Mouse (Mus musculus) midbrain, embryonic 11.5 days (tissue): ENCODE measurements around the gene Kifap3. TPM values are rescaled to one million over a fixed set of nuclear protein-coding genes. Genes with fewer than 3 reads are reported as not detected.
"Not testable (repeated sequence)": the region's sequence is repeated elsewhere in the genome, so short reads cannot be mapped to it uniquely, and the experiment has no call there.

Source experiments
- ATAC-seq: fragments of 200-750 bp; cut with Nextera tagmentation; 2 replicates; pipeline ENCODE4 v1.8.0; 2017; ENCODE audit warnings: moderate TSS enrichment, moderate library complexity; ENCODE audit not compliant: low FRiP score
- DNase-seq: peaks from one replicate; pipeline ENCODE4 v3.0.0; 2015; ENCODE audit warnings: low spot score; ENCODE audit errors: missing footprints
- H3K27ac ChIP-seq: fragments of 300-500 bp; sonication (generic); 2 replicates; pipeline ENCODE4 v1.5.1; 2014; ENCODE audit warnings: low read depth, low read length
- H3K27me3 ChIP-seq: fragments of 300-500 bp; sonication (generic); 2 replicates; pipeline ENCODE4 v1.6.1; 2014; ENCODE audit warnings: mild to moderate bottlenecking, low read length, moderate library complexity, mixed read lengths; ENCODE audit not compliant: control insufficient read depth, insufficient read depth
- H3K36me3 ChIP-seq: fragments of 300-500 bp; sonication (generic); 2 replicates; pipeline ENCODE4 v1.6.1; 2014; ENCODE audit warnings: mild to moderate bottlenecking, low read length, moderate library complexity, mixed read lengths; ENCODE audit not compliant: control insufficient read depth, insufficient read depth
- H3K4me1 ChIP-seq: fragments of 300-500 bp; sonication (generic); 2 replicates; pipeline ENCODE4 v1.6.1; 2014; ENCODE audit warnings: low read length; ENCODE audit not compliant: control insufficient read depth, insufficient read depth
- H3K4me2 ChIP-seq: fragments of 300-500 bp; sonication (generic); 2 replicates; pipeline ENCODE4 v1.6.1; 2014; ENCODE audit warnings: mild to moderate bottlenecking, moderate library complexity
- H3K4me3 ChIP-seq: fragments of 300-500 bp; sonication (generic); 2 replicates; pipeline ENCODE4 v1.5.1; 2014; ENCODE audit warnings: low read depth, low read length
- H3K9ac ChIP-seq: fragments of 300-500 bp; sonication (generic); 2 replicates; pipeline ENCODE4 v1.6.1; 2014; ENCODE audit warnings: low read length
- H3K9me3 ChIP-seq: fragments of 300-500 bp; sonication (generic); 2 replicates; pipeline ENCODE4 v1.6.1; 2016; ENCODE audit warnings: low read length; ENCODE audit not compliant: control insufficient read depth
- WGBS: fragments of 180-500 bp; shearing (Covaris S2); extraction: QIAGEN DNeasy Blood & Tissue Kit; methylation state at CpG from one replicate; pipeline ENCODE4 v1.1.7; 2014; 5-methylcytosine and 5-hydroxymethylcytosine counted together
- polyA plus RNA-seq: library from polyadenylated mRNA; unstranded; fragments of >200 nt; fragmentation: Nextera tagmentation; extraction: Ambion mirVana; gene quantifications from 2 replicates; pipeline ENCODE4 v1.2.1, GENCODE M21; 2014

Gene Kifap3
- polyA plus RNA-seq, 1 experiment from 2014 or later = 55.8 TPM

DNA sequence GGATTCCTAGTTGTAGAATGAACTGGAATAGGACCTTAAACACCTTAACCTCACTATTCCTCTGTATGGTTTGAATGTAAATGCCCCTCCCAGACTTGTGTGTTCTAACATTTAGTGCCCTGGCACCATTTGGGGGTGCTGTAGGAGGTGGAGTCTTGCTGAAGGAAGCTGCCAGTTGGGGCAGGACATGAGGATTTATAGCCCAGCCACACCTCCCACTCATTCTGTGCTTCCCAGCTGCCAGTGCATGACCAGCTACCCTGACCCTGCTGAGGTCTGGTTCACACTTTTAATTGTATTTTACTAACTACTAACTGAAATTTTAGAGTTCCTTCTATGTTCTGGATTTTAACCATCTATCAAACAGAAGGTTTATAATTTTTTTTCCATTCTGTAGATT lies 50.1 kb downstream of the Kifap3 start:
- Histone ChIP-seq H3K9me3 (no peaks in the 10 kb centered on the region), H3K4me3 (no peak overlapping the region), H3K9ac (no peak overlapping the region), H3K27me3 (no peaks in the 10 kb centered on the region), H3K4me2 (no peak overlapping the region), H3K27ac (no peak overlapping the region), H3K36me3 (no peaks in the 10 kb centered on the region), H3K4me1 (no peaks in the 10 kb centered on the region)
- peak; percentile 8 for DNase-seq
- no peak for ATAC-seq

- no peaks in the 10 kb centered on the region for H3K27me3 ChIP-seq
- no peaks in the 10 kb centered on the region for H3K36me3 ChIP-seq
- H3K4me1 ChIP-seq = no peaks in the 10 kb centered on the region
- ATAC-seq (no peak), DNase-seq (no peak)
- H3K9ac ChIP-seq = no peak overlapping the region
- H3K4me3 ChIP-seq = no peak overlapping the region
- no peak overlapping the region for H3K4me2 ChIP-seq
- WGBS = 73% methylated on average over 1 of the region's 1 CpGs
- no peak overlapping the region for H3K27ac ChIP-seq
- H3K9me3 ChIP-seq = no peaks in the 10 kb centered on the region
Observed at GRCm38 (mm10) chr1:163834066-163834465, 54.7 kb downstream of the Kifap3 start.

GRCm38 (mm10) chr1:163835062-163835461 lies 55.7 kb downstream of the Kifap3 start:
- WGBS = 90% methylated on average over 2 of the region's 2 CpGs
- H3K27me3 ChIP-seq = no peaks in the 10 kb centered on the region

GRCm38 (mm10) chr1:163838482-163838881 lies 59.1 kb downstream of the Kifap3 start:
- not testable (repeated sequence) for H3K36me3 ChIP-seq, H3K27ac ChIP-seq, H3K27me3 ChIP-seq, DNase-seq, H3K4me2 ChIP-seq, H3K4me1 ChIP-seq, ATAC-seq, H3K9me3 ChIP-seq, H3K9ac ChIP-seq, H3K4me3 ChIP-seq
- 88% methylated on average over 3 of the region's 3 CpGs for WGBS

More at GRCm38 (mm10) chr1:163835062-163835461, 55.7 kb downstream of the Kifap3 start:
- H3K27ac ChIP-seq = no peak overlapping the region
- DNase-seq = no peak
- H3K4me1 ChIP-seq = no peaks in the 10 kb centered on the region
- no peak overlapping the region for H3K4me3 ChIP-seq
- no peaks in the 10 kb centered on the region for H3K9me3 ChIP-seq
- H3K9ac ChIP-seq = no peak overlapping the region
- H3K36me3 ChIP-seq = no peaks in the 10 kb centered on the region
- no peak for ATAC-seq
- no peak overlapping the region for H3K4me2 ChIP-seq

DNA sequence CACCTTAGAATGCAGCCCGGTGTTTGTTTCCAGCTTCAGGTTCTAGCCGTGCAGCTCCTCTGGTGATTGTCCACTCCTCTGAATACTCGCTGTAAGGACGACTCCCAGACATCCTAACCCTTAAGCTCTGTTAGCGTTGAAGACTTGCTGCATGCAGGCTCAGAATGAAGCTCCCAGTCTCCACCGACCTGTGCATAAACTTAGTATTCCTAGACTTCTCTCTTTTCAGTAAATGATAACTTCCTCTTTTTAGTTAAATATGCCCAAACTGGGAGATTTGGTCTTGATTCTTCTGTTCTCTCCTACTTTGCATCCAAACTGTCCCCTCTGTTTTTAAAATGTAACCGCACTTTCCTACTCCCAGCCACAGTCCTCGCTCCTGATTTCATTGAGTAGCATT lies 61.2 kb downstream of the Kifap3 start:
- Histone ChIP-seq H3K4me3 (no peak overlapping the region), H3K4me1 (no peaks in the 10 kb centered on the region), H3K4me2 (no peak overlapping the region), H3K9ac (no peak overlapping the region), H3K27ac (no peak overlapping the region), H3K36me3 (no peaks in the 10 kb centered on the region), H3K9me3 (no peaks in the 10 kb centered on the region), H3K27me3 (no peaks in the 10 kb centered on the region)
- WGBS = 93% methylated on average over 8 of the region's 8 CpGs
- DNase-seq (no peak), ATAC-seq (no peak)

- H3K4me2 ChIP-seq = no peak overlapping the region
- no peaks in the 10 kb centered on the region for H3K4me1 ChIP-seq
- H3K27ac ChIP-seq = no peak overlapping the region
- H3K9ac ChIP-seq = no peak overlapping the region
- no peak overlapping the region for H3K4me3 ChIP-seq
- 68% methylated on average over 2 of the region's 2 CpGs for WGBS
- ATAC-seq (peak; percentile 30; the same call in 1 of the 2 replicates), DNase-seq (no peak)
- no peaks in the 10 kb centered on the region for H3K36me3 ChIP-seq
- no peaks in the 10 kb centered on the region for H3K9me3 ChIP-seq
- no peaks in the 10 kb centered on the region for H3K27me3 ChIP-seq
Observed at GRCm38 (mm10) chr1:163842238-163842637, 62.9 kb downstream of the Kifap3 start.

DNA sequence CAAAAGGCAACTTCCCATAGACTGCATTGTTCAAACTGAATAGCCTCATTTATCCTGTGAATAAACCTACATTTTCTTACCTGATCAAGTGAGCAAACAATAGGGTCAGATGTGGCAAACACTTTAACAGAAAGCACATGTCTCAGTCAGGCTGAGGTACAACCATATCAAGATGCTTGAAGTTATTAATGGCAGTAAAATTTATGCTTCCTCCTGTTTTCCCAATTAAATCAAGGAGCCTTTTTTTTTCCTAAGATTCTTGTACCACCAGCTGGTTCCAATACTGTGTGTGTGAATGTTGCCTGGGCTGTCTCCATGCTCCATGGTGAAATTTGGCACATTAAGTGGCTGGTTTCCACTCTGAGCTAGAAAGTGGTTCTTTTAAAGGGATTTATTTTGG lies 64.5 kb downstream of the Kifap3 start:
- H3K27me3 ChIP-seq = no peaks in the 10 kb centered on the region
- no peak overlapping the region for H3K4me3 ChIP-seq
- DNase-seq (no peak), ATAC-seq (no peak)
- H3K4me2 ChIP-seq = no peak overlapping the region
- no peaks in the 10 kb centered on the region for H3K4me1 ChIP-seq
- no peak overlapping the region for H3K9ac ChIP-seq
- no peaks in the 10 kb centered on the region for H3K9me3 ChIP-seq
- peaks cover 3% of the 10 kb centered on the region; the same call in 1 of the 2 replicates for H3K36me3 ChIP-seq
- no peak overlapping the region for H3K27ac ChIP-seq

GRCm38 (mm10) chr1:163852884-163853560 lies 73.6 kb downstream of the Kifap3 start:
- WGBS = 81% methylated on average over 5 of the region's 5 CpGs
- no peaks in the 10 kb centered on the region for H3K27me3 ChIP-seq
- no peaks in the 10 kb centered on the region for H3K9me3 ChIP-seq
- ATAC-seq (no peak), DNase-seq (no peak)
- no peak overlapping the region for H3K9ac ChIP-seq
- peaks cover 9% of the 10 kb centered on the region; the same call in 1 of the 2 replicates for H3K36me3 ChIP-seq
- H3K4me2 ChIP-seq = no peak overlapping the region
- H3K27ac ChIP-seq = no peak overlapping the region
- H3K4me1 ChIP-seq = no peaks in the 10 kb centered on the region
- no peak overlapping the region for H3K4me3 ChIP-seq

DNA sequence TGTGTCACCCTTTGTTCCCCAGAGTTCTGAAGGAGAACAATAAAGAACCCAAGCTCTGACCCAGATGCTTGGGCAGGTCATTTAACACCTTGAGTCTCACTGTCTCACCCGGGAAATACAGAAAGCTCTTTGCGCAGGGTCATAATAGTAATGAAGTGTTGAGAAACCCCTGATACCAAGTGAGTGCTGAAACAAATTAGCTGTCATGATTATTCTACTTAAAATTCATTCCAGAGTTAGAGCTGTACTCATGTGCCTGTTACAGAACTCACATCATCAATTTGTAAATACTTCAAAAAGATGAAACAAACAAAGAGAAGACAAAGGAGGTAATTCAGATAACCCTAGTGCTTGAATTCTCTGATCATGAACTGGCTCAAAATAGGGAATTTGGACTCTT lies 79.0 kb downstream of the Kifap3 start:
- Histone ChIP-seq H3K9ac (no peak overlapping the region), H3K4me2 (no peak overlapping the region), H3K9me3 (no peaks in the 10 kb centered on the region), H3K4me3 (no peak overlapping the region), H3K27me3 (no peaks in the 10 kb centered on the region), H3K27ac (no peak overlapping the region), H3K4me1 (no peaks in the 10 kb centered on the region), H3K36me3 (peaks cover 6% of the 10 kb centered on the region; the same call in 1 of the 2 replicates)
- 87% methylated on average over 2 of the region's 2 CpGs for WGBS
- DNase-seq = no peak
- ATAC-seq = no peak
